Mouse (Mus musculus) bone marrow, adult 2 months (tissue): ENCODE results near the gene Ccnf. TPM values are rescaled to one million over a fixed set of nuclear protein-coding genes. Genes with fewer than 3 reads are reported as not detected.
A peak's percentile ranks its signal among the peaks of the same experiment; 100 is the strongest.

ENCODE experiments used
- H3K27ac ChIP-seq: fragments of 200-500 bp; 2 replicates; pipeline ENCODE4 v1.5.1; 2012; ENCODE audit warnings: low read depth, mild to moderate bottlenecking, control low read depth, inconsistent platforms, low read length; ENCODE audit not compliant: control insufficient read depth, poor library complexity, insufficient read depth
- H3K4me1 ChIP-seq: fragments of 200-500 bp; 2 replicates; pipeline ENCODE4 v1.6.1; 2011; ENCODE audit warnings: low read length; ENCODE audit not compliant: control insufficient read depth, insufficient read depth
- H3K4me3 ChIP-seq: fragments of 200-500 bp; replicated peaks from 2 replicates; pipeline ENCODE3; 2011; ENCODE audit warnings: mild to moderate bottlenecking, low read depth, low read length, control low read depth; ENCODE audit not compliant: control insufficient read depth
- CTCF ChIP-seq: fragments of 200-500 bp; IDR thresholded peaks from 2 replicates; pipeline ENCODE4 v1.5.1; 2011; ENCODE audit warnings: low read length, control low read depth; ENCODE audit not compliant: control insufficient read depth, insufficient read depth
- POLR2A ChIP-seq: fragments of 200-500 bp; IDR thresholded peaks from 2 replicates; pipeline ENCODE4 v1.6.1; 2011; ENCODE audit warnings: low read depth, mild to moderate bottlenecking, control low read depth, low read length, borderline replicate concordance; ENCODE audit not compliant: control insufficient read depth
- WGBS: fragments of 180-500 bp; shearing (Covaris S2); methylation state at CpG from one replicate; pipeline ENCODE4 v1.1.7; 2018; 5-methylcytosine and 5-hydroxymethylcytosine counted together
- polyA plus RNA-seq: library from polyadenylated mRNA; stranded (reverse); fragments of >200 nt; gene quantifications from 2 replicates; pipeline ENCODE4 v1.2.4, GENCODE M21; 2011; ENCODE audit warnings: low replicate concordance; ENCODE audit not compliant: missing spikeins, insufficient read depth, insufficient read length

Ccnf gene
- polyA plus RNA-seq, 1 experiment = 73.9 TPM

GRCm38 (mm10) chr17:24236921-24237320, 14.4 kb downstream of the Ccnf start:
- Histone ChIP-seq H3K27ac (no peak overlapping the region), H3K4me3 (no peak overlapping the region), H3K4me1 (no peaks in the 10 kb centered on the region)
- TF ChIP-seq POLR2A (no peak), CTCF (no peak)
- 95% methylated on average over 7 of the region's 7 CpGs for WGBS

GRCm38 (mm10) chr17:24236479-24236878, 14.8 kb downstream of the Ccnf start:
- 97% methylated on average over 1 of the region's 1 CpGs for WGBS
- no peak overlapping the region for H3K4me3 ChIP-seq
- H3K27ac ChIP-seq = no peak overlapping the region
- H3K4me1 ChIP-seq = no peaks in the 10 kb centered on the region
- TF ChIP-seq POLR2A (no peak), CTCF (no peak)

- Histone ChIP-seq H3K4me3 (no peak overlapping the region), H3K4me1 (no peaks in the 10 kb centered on the region; the same call in 1 of the 2 replicates), H3K27ac (no peak overlapping the region)
- TF ChIP-seq POLR2A (no peak), CTCF (no peak)
- 93% methylated on average over 7 of the region's 7 CpGs for WGBS
Observed at GRCm38 (mm10) chr17:24227941-24228340, 23.3 kb downstream of the Ccnf start.

GRCm38 (mm10) chr17:24226721-24227120, 24.6 kb downstream of the Ccnf start:
- 95% methylated on average over 8 of the region's 8 CpGs for WGBS
- Histone ChIP-seq H3K4me3 (no peak overlapping the region), H3K27ac (peak overlapping the region; percentile 53), H3K4me1 (no peaks in the 10 kb centered on the region; the same call in 1 of the 2 replicates)
- TF ChIP-seq POLR2A (no peak), CTCF (no peak)

- Histone ChIP-seq H3K4me1 (no peaks in the 10 kb centered on the region; the same call in 1 of the 2 replicates), H3K27ac (peak overlapping the region; percentile 53), H3K4me3 (no peak overlapping the region)
- TF ChIP-seq POLR2A (no peak), CTCF (no peak)
- 66% methylated on average over 5 of the region's 5 CpGs for WGBS
Observed at GRCm38 (mm10) chr17:24225851-24226250, 25.4 kb downstream of the Ccnf start.

- H3K4me3 ChIP-seq = no peak overlapping the region
- TF ChIP-seq POLR2A (no peak), CTCF (no peak)
- WGBS = 89% methylated on average over 10 of the region's 10 CpGs
- no peaks in the 10 kb centered on the region; the same call in 1 of the 2 replicates for H3K4me1 ChIP-seq
- H3K27ac ChIP-seq = no peak overlapping the region
Observed at GRCm38 (mm10) chr17:24224741-24225140, 26.5 kb downstream of the Ccnf start.

GRCm38 (mm10) chr17:24223513-24223912, 27.8 kb downstream of the Ccnf start:
- TF ChIP-seq POLR2A = no peak
- TF ChIP-seq CTCF = no peak
- WGBS = 93% methylated on average over 5 of the region's 5 CpGs
- Histone ChIP-seq H3K4me3 (no peak overlapping the region), H3K4me1 (no peaks in the 10 kb centered on the region; the same call in 1 of the 2 replicates), H3K27ac (no peak overlapping the region)

GRCm38 (mm10) chr17:24222653-24223052, 28.6 kb downstream of the Ccnf start:
- Histone ChIP-seq H3K4me1 (no peaks in the 10 kb centered on the region; the same call in 1 of the 2 replicates), H3K27ac (no peak overlapping the region), H3K4me3 (no peak overlapping the region)
- 85% methylated on average over 6 of the region's 6 CpGs for WGBS
- TF ChIP-seq POLR2A (no peak), CTCF (no peak)
